Mouse (Mus musculus) neural tube, embryonic 10.5 days (tissue): ENCODE results near the gene Mkln1.
"Not testable (repeated sequence)": the region's sequence is repeated elsewhere in the genome, so short reads cannot be mapped to it uniquely, and the experiment has no call there.

Source experiments
- DNase-seq: peaks from one replicate; pipeline ENCODE4 v3.0.0-alpha.2; 2017; ENCODE audit warnings: low spot score; ENCODE audit errors: extremely low spot score

Mkln1 gene

DNA sequence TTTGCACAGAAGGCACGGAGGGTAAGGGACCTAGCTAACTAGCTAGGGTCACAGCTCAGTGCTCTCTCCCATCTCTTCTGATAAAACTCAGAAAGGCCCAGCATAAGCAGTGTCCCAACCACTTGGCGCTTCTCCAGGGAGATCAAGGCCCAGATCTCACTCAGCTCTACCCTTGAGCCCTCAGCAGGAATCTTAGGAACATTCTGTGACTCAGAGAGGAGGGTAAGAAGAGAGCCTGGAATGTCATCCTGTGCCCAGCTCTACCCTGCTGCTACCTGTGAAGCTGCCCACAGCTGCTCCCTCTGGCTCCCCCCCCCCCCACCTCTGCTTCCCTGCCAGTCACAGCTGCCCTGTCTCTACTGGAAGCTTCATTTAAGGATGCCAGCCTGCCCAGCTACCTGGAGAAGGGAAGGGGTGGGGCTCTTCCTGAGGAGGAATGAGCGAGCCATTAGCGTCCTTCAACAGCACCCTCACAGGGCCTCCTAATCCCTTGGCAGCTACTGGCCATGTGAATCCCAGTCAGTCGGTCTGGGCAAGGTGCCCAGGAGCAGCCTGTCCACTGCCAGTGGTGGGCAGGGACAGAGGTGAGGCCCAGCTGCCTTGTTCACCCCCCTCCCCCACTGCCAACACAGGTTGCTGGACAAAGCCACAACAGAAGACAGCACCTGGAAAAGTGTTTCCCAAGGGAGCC is 151.0 kb downstream of the Mkln1 start:
- no peak for DNase-seq

DNA sequence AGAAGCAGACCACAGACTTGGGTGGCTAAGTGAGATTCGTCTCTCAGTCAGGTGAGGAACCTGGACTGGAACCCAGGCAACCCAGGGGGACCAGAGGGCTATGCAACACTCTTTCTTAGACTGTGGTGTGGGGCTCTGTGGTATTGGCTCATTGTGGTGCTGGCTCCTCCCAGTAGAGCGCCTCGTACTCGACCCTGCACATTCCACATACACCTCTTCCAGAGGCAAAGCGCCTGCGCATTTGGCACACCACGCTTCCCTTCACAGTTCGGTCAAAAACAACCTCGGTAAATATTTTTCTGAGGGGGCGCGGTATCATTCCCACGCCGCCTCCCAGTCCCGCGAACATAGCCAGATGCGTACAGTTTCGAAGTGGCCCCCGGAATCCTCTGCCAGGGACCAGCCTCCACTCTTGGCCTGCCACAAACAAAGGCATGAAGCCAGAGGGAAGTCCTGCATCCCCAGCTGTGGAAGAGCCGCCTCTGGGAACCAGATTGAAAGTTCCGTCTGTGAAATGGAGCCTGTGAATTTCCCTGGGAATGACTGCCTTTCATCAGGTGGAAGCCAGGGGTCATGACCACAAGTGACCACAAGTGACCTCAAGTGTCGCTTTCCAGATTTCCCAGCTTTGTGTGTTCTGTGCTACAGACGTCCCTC is 152.5 kb downstream of the Mkln1 start:
- DNase-seq: no peak

GRCm38 (mm10) chr6:31556460-31557100 is 158.0 kb downstream of the Mkln1 start:
- no peak for DNase-seq

DNA sequence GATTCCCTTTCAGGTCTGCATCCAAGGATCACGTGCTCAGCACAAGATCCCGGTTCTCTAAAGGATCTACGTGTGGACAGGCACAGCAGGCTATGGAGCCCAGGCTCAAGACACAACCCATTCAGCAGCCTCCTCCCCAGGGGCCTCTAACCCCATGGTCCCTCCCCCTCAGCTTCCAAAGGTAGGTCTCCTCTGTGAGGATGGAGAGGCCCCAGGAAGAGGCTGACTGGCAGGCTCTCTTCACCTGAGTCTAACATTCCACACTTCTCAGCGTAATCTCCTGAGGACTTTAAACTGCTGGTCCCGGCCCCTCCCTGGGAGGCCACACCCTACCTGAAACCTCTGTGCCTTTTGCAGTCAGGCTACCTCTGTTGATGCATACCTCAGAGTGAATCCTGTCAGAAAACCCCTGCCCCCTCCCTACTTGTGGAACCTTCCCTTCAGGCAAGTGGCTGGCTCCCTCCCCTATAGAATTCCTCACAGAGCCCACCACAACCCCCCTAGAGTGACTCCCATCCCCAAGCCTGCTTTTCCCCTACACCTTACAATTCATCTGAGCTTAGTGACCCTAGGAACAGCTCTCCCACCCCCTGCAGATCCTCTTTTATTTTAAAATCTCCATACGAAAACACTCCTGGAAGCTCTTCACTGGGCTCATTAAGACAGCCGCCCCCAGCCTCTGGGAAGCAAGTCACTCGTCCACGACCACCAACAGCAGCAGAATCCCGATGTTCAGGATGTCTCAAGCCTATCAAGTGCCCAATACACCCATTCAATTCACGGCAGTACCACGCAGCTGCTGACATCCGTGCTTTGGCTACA is 161.8 kb downstream of the Mkln1 start:
- DNase-seq: no peak

DNA sequence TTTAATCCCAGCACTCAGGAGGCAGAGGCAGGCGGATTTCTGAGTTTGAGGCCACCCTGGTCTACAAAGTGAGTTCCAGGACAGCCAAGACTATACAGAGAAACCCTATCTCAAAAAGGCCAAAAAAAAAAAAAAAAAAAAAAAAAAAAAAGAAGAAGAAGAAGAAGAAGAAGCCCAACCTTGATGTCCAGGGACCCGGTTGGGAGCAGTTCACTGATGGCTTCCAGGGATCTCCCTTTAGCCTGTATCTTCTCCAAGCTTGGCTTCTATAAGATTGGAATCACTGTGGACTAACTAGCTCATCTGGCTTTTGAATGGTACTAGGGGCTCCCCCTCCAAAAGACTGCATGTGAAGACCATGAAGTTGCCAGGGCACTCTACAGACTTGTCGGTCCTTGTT is 163.4 kb downstream of the Mkln1 start:
- not testable (repeated sequence) for DNase-seq

- peak; percentile 47 for DNase-seq
Observed at GRCm38 (mm10) chr6:31562371-31563080, 164.0 kb downstream of the Mkln1 start.

DNA sequence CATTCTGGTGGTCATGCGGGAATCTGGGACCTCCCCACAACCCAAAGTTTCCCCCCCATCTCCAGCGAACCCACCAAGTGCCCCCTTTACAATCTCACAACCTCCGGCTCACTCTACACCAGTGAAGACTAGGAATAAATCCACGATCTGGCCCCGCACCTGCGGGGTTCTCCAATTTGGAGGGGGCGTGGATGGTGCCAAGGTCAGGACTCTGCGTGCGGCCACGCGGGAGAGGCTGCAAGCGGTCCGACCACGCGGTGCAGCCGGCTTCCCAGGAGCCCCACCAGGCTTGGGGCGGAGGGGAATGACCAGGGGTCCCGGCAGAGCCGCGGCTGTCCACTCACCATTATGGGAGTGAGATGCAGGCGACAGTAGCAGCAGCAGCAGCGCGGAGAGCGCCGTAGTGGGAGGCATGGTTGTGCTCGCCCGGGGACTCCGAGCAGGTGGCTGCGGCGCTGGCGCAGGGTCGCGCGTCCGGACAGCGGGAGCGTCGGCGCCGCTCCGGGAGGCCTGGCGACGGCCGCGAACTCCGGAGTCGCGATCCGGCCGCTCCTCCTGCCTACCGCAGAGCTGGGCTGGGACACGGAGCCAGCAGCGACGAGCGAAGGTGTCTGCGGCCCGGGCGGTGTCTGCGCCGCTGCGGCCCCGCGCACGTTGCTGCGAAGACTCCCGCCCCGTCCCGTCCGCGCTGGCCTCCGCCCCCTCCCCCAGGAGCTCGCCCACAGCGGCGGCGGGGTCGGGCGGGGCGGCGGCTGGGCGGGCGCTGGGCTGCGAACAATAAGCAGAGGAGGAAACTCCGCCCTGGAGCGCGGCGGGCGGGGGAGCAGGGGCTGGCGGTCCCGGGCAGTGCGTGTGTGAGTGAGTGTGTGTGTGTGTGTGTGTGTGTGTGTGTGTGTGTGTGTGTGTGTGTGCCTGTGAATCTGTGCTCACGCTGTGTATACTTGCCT is 165.0 kb downstream of the Mkln1 start, which contains the start of gene Podxl:
Gene Podxl (minus strand): TSS at position 747 of the 947 bp plus-strand sequence.
- peak; percentile 86 for DNase-seq

GRCm38 (mm10) chr6:31564182-31564531 is 165.6 kb downstream of the Mkln1 start:
- no peak for DNase-seq

DNA sequence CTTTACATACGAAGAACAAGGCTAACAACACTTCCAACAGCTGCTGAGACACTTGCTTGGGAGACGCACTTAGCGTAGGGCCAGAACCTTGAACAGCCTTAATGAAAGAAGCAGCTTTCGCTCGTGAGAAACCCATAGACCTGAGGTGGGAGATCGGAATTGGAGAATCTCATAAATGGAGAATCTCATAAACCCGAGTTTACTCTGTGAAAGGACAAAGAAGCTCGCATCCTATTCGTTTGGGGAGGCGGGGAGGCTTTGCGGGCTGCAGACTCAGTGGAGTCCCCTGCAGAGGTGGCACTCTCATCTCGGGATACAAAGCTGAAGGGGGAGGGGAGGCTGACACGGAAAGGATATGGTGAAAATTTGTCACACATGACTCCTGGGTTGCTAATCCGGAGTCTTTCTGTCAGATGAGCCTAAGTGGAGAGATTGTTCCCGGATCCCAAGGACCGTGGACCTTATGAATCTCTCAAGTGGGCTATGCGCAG is 166.4 kb downstream of the Mkln1 start:
- DNase-seq: peak; percentile 65
